Mouse (Mus musculus) CD4-positive helper T cell, adult 2 months (primary cell): ENCODE results near the gene Abi3.
"Not testable (repeated sequence)": the region's sequence is repeated elsewhere in the genome, so short reads cannot be mapped to it uniquely, and the experiment has no call there.

Experiments used
- DNase-seq: peaks from one replicate; pipeline ENCODE4 v3.0.0-alpha.2; 2012; ENCODE audit warnings: low read depth, missing footprints, low spot score

Abi3 gene

DNA sequence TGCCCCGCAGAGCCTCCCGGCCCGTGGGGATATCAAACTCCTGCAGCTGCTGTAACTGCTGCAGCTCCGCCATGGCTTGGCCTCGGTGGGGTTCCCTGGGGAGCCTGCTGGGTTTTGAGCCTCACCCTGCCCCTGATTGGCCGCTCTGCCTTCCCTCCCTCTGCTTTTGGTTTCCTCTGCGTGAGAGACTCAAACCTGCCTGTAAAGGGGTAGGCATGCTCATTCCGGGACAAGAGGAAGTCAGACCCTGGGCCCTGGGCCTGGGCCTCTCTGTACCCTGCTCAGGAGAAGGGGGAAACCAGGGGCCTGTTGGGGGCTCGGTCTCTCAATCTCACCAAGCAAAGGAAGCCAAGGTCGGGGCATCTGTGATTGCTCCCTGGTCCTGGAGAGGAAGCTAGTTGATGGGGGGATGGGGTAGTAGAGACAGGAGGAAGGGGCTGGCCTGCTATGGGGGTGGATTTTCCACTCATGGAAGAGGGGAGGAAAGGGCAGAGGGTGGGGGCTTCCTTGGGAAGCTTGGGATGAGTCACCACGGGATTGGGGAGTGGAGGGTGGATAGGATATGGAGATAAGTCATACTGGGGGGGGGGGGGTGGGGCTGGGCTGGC is at the start of gene Abi3:
TSS of gene Abi3 (minus strand) at position 403 of the 608 bp plus-strand sequence.
- DNase-seq, result peak; percentile 70

DNA sequence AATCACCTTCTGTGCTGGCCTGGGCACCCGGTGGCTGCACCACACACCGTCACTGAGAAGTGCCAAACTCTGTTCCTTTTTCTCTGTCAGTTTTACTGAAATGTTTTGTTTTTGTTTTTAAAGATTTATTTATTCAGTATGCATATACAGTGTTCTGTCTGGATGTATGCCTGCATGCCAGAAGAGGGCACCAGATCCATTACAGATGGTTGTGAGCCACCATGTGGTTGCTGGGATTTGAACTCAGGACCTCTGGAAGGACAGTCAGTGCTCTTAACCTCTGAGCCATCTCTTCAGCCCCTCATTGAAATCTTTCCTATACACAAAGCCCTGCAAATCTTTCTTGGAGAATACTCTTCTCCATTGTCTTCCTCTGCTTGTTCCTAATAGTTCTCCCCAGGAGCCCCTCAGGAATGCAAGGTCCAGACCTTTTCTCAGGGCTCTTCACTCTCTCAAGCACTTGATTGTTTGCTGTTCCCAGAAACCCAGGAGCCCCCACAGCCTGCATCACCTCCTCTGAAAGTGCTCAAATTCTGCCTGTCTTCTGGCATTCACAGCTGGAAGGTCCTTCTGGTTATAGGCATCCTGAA is 48.3 kb upstream of the Abi3 start:
- DNase-seq, result no peak

DNA sequence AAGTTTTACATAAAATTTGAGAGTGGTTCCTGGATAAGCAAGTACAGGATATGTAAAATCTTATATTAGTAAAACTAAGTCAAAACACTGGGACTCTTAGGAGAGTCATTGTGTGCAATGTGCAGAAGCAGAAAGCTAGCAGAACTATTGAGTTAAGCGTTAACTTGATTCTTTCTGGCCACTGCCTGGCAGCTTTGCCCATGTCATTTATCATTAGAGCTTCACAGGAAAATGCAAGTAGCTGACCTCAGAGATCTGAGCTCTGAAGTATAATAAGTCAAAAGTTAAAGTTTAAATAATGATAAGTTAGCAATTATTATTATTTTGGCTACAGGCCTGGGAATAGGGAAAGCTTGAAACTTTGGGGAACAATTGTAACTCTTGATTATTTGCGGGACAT is 37.6 kb upstream of the Abi3 start:
- not testable (repeated sequence) for DNase-seq

DNA sequence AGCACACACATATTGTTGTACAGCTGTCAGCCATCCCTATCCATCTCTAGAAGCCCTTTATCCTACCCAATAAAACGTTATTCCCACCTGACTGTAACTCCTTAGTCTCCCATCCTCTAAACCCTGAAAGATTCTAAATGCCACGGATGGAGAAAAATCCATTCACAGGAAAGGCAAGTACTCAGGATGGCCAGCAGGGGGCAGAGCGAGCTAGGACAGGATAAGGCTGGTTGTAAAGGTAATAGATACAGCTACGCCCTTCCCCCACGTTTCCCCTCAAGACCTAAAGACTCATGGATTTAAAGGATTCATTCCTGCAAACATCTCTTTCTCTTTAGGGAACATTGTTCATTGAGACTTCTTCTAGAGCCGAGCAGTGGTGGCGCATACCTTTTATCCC is 34.0 kb upstream of the Abi3 start:
- peak; percentile 58 for DNase-seq

DNA sequence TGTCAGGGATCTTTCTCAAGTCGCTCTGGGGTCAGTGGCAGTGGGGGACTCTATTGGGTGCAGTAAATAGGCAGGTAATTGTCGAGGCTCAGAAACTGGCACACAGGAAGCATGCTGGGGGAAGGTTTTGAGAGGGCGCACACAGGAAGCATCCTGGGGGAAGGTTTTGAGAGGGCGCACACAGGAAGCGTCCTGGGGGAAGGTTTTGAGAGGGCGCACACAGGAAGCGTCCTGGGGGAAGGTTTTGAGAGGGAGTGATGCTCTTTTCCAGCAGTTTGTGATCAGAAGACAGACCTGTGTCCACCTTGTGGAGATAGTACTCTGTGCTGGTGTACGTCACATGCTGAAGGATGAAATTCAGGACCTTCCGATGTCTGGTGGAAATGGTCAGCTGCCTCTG is 33.5 kb upstream of the Abi3 start:
- DNase-seq, result peak; percentile 23

DNA sequence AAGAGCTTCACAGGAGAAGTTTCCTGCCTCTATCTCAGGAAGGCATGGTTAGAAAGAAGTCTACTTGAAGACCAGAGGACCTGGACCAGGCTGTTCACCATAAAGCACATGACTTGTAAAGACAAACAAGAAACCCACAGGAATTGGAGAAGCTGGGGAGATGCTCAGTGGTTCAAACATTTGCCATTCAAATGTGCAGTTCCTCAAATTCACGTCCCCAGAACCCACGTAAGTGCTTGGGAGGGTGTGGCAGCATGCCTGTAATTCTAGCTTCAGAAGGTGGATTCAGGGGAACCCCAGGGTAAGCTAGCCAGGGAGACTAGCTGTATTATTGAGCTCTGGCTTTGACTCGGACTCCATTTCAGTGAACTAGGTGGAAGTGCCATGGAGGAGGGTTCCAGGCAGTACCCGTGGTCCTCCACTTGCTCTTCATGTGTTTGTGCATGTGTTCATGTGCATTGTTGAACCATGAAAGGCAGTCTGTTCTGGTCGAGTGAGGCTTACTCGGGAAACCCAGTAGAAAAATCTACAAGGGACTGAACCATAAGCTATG is 27.7 kb upstream of the Abi3 start:
- DNase-seq, result no peak

DNA sequence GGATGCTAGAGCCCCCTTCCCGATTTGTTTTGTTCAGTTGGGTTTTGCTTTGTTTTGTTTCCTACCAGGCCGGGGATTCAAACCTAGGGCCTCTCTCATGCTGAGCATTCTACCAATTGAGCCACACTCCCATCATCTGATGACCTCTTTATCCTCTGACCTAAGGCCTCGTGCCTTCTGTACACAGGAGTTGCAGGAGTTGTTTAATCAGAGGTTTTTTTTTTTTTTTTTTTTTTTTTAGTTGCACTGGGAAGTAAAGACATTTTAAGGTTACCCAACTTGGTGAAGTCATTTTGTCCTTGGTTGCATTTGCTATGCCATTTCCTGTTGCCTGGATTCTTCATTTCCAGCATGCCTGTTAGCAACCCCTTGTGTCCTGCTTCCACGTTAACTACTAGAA is 27.2 kb upstream of the Abi3 start:
- no peak for DNase-seq

DNA sequence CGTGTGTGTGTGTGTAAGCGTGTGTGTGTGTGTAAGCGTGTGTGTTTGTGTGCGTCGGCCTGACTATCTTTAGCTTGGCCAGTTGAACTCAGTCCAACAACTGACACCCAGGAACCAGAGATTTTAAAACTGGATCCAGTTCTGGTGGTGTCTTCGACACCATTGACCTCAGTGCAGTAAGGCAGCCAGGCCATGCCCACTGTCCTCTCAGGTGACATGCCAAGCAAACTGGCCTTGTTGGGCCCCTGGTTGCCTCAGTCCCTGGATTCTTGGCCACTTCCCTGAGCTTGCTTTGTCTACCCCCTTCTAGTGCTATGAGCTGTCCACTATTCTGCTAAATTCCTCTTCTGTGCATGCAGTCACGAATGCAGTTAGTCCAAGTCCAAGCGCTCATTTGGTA is 19.1 kb upstream of the Abi3 start:
- DNase-seq, result no peak

DNA sequence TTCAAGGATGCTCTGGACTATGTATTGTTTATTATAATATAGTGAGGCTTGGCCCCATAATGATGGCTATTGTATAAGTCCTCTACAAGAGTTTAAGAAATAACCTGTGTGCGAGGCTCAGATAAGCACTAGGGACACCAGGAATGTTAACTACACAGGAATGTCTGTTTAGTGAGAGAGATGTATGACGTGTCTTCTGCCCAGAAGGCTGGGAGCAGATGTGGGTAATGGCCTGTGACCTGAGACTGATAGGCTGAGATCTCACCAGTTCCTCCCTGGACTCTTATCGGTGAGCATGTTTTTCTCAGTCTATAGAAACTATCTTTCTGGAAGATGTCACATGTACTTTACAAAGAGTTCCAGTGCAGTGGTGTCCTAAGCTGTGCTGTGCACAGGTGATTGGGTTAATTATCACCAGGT is 17.8 kb upstream of the Abi3 start:
- DNase-seq, result no peak

DNA sequence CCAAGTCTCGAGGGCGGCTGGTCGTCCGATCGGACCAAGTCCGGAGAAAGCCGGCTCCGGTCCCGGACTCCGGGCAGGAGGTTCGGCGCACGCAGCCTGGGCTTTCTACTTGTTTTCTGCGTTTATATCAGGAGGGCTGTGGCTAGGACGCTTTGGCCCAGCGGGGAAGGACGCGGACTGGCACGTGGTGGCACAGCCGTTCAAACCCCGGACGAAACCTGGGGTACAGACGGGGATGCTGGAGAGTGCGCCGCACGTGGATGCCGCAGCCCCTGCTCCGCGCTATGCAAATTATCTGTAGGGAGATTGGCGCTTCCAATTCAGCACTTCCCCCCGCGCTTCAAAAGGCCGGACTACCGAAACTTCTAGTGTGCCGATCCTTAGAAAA is 17.2 kb upstream of the Abi3 start:
- peak; percentile 76 for DNase-seq

DNA sequence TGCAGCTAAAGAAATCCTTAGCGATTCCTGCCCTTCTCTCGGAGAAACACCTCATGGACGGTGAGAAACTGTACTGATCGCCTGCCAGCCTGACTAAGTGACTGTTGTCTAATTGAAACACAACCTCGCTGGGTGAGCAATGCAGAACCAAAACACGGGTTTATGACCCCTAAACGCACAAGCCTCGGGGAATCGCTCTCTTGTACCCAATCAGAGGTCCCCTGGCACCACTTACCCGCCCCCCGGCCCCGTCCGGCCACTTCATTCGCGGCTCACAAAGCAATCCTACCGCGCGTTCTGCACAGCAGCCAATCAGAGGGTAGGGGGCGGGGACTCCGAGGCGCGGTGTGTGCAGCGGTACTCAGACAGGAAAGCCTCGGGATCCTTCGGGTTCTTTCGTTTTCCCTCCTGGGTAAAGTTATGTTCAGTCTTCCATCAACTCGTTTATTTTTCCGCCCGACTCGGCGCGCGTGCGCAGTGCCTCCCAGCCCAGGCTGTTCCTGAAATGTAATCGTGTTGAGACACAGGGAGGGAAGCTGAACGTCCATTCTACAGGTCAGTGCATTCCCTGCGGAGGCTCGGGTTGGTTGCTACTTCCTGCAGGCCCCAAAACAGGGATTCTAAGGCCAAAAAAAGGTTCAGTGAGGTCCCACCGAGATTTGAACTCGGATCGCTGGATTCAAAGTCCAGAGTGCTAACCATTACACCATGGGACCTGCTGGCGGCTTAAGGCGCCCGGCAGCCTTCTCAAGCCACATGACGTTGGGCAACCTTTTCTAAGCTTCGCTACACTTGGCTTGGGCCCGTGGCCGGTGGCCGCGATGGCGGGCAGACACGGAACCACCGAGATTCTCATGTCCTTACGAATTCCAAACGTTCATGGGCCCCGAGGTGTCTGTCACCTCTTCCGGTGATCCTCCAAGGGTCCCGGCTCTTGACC is 16.5 kb upstream of the Abi3 start:
- peak; percentile 99 for DNase-seq

DNA sequence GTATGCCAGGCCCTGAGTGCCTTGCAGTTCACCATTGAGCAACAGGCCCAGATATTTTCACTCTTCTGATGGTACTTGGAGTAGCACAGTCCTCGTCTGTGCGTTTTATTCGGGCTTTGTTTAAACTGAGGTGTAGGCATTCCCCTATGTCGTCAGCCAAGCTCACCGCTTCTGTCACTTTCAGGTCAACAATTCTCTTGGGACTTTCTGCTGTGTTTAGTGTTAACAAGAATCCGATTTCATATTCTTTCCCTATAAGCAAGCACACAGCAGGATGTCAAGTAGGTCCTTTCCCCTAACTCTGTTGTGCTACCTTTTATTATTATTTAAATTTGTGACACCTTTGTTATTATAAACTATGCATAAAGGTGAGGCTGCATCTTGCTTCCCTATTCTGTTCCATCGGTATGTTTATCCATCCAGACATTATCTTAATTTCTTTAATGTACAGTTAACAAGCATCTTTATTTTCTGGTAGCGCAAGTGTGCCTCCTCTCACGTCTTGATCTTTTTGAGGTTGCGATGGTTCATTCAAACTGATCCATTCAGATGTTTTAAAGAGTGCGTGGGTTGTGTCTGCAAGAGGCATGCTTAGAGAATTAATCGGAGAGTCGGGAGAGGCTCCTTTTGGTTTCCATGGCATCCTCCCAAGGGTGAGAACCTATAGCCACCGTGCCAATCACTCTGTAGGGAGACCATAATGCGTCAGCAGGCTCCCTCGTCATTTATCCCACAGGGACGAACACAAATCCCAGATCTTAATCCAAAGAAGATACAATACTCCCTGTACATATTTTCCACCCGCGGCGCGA is 15.6 kb upstream of the Abi3 start:
- no peak for DNase-seq

DNA sequence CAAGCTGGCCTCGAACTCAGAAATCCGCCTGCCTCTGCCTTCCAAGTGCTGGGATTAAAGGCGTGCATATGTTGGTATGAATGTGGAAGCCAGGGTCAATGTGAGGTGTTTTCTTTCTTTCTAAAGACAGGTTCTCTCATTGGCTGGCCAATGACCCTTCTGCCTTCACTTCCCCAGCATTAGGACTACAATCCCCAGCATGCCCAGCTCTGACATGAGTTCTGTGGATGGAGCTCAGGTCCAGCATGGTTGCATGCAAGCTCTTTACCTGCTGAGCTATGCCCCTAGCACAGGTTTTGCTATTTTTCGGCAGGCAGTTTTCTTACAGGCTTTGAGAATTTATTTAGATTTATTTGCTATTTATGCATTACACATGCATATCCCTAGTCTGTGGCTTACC is 15.0 kb upstream of the Abi3 start:
- no peak for DNase-seq

DNA sequence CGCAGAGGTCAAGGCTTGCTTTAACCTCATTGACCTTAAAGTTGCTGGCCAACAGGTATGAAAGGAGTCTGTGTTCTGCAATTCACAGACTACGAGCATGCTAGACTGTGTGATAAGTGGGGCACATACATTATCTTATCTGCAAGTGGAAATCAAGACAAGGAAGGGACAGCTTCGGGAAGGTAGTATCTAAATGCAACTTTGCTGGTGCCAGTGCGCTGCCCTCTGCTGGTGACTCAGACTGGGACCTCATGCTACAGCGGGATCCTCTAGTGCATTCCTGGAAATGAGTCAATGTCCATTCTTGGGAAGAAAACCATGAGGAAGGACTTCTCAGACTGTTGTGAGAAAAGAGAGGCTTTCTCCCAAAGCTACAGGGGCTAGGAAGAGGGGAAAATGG is 11.4 kb upstream of the Abi3 start:
- DNase-seq, result peak; percentile 65

DNA sequence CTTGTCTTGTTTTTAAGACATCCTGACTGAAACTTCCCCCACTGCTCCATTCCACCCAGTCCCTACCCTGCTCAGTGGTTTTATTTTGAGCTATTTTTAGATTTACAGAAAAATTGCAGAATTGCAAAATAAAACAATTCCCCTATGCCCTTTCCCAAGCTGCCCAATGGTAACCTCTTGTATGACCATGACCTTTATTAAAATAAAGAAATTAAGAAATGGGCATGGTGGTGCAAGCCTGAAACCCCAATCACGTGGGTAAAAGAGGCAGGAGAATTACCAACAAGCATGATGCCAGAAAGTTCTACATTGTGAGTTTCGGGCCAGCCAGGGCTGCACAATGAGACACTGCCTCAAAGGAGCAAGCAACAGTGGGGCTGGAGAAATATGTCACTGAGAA is 8.6 kb upstream of the Abi3 start:
- no peak for DNase-seq

DNA sequence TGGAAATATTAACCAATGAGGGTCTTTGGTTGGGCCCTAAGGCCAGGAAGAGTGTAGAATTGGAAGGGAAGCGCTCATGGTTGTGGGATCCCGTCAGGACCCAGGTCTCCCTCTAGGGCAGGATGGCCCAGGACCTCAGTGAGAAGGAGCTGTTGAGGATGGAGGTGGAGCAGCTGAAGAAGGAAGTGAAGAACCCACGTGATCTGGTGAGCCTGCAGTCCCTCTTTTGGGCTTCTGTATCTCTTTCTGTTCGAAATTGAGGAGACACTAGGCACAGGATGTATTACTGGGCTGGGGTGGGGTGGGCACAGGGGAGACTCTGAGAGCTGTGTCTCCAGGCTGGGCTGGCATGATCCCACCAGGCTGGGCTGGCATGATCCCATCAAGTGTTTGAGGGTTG is 2.7 kb upstream of the Abi3 start:
- DNase-seq, result no peak

DNA sequence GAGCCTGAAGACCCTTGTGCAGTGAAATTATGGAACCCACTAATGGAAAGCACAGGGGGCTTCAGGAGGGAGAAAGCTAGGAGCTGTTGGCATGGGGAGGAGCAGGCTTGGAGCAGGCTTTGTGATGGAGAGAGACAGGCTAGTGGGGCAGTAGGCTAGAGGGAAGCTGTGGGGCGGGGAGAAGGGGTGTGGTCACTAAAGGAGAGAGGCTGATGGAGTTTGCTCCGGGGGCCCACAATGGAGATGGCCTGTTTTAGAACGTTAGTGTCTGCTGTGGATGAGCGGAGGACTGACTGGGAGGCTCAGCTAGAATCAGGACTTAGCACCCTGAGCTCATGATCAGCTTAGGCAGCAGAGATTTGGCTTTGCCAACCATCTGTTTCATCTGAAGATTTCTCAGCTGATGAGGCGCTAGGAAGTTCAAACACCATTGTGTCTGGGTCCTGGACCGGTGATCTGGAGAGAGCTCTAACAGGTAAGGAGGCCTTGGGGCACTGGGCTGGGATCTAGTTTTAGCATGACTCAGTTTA is 1.2 kb upstream of the Abi3 start:
- DNase-seq, result no peak

DNA sequence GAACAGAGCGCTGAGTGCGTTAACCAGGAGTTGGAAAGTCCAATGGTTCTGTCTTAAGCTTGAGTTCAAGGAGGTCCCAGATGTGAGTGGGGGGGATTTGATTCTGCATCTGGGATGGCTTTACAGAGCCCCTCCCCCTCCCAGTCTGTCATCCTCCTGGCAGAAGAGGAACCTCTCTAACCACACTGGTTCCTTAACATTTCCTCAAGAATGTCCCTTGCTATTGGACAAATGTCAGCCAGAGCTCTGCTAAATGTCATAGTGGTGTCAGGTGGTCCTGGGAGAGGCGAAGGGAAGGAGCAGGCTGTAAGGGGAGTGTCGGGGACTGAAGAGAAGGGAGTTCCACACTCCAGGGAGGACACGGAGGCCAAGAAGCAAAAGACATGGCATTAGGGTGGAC is 677 bp upstream of the Abi3 start:
- no peak for DNase-seq

DNA sequence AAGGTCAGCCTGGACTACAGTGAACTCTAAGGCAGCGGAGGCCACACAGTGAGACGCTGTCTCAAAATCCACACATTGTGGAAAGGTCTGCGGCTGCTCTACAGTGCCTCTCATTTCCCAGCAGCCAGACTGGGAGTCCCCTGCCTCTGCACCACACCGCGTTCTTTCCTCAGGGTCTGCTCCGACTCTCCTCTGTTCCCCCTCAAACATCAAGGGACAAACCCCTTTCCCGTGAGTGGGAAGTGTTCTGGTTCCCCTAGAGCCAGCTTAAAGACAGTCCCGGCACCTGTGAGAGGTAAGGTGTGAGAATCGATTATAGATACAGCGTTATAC is 812 bp downstream of the Abi3 start:
- DNase-seq, result no peak

DNA sequence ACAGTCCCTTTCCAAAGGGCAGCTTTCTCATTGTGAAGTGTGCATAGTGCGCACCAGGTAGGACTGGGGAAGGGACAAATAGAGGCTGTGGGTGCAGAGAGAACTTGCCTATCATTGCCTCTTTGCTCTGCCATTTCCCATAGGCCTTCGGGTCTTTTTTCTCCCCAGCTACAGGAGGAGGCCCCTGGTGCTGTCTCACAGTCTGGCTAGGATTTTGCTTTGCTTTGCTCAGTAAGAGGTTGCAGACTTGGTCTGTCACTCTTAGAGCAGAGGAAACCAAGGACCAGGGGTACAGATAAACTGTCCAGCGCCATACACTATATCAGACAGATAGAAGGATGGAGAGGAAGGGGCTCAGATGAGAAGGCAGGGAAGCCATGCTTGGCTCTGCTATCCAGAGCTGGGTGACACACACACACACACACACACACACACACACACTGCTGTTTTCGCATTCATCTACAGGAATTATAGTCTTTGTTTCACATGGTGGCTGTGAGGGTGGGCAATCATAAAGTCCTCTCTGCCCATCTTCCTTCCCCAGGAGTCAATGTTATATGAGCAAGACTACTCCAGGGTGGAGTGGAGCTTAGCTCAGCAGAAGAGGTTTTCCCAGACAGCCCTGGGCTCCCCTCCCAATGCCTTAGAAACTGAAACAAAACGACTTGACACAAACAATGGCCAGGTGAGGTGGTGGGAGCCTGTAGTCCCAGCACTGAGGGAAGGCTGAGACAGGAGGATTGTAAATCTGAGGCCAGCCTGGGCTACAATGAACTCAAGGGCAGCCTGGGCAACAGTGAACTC is 1.4 kb downstream of the Abi3 start:
- DNase-seq, result no peak
